Mouse (Mus musculus) midbrain, embryonic 15.5 days (tissue): Measurements from ENCODE around the gene Pik3ap1. TPM values are rescaled to one million over a fixed set of nuclear protein-coding genes. Genes with fewer than 3 reads are reported as not detected.

Source experiments
- ATAC-seq: fragments of 200-750 bp; cut with Nextera tagmentation; replicated peaks from 2 replicates; pipeline ENCODE4 v1.8.0; 2017; ENCODE audit warnings: moderate TSS enrichment
- H3K27ac ChIP-seq: fragments of 300-500 bp; sonication (generic); 2 replicates; pipeline ENCODE4 v1.5.1; 2015; ENCODE audit warnings: mild to moderate bottlenecking, inconsistent platforms
- H3K27me3 ChIP-seq: fragments of 300-500 bp; sonication (generic); replicated peaks from 2 replicates; pipeline ENCODE4 v1.6.1; 2015; ENCODE audit warnings: inconsistent platforms
- H3K36me3 ChIP-seq: fragments of 300-500 bp; sonication (generic); replicated peaks from 2 replicates; pipeline ENCODE4 v1.6.1; 2015; ENCODE audit warnings: inconsistent platforms
- H3K4me1 ChIP-seq: fragments of 300-500 bp; sonication (generic); 2 replicates; pipeline ENCODE4 v1.6.1; 2015; ENCODE audit warnings: inconsistent platforms
- H3K4me2 ChIP-seq: fragments of 300-500 bp; sonication (generic); 2 replicates; pipeline ENCODE4 v1.6.1; 2015; ENCODE audit warnings: inconsistent platforms, mild to moderate bottlenecking, moderate library complexity
- H3K4me3 ChIP-seq: fragments of 300-500 bp; sonication (generic); 2 replicates; pipeline ENCODE4 v1.5.1; 2015; ENCODE audit warnings: mild to moderate bottlenecking, inconsistent platforms
- H3K9ac ChIP-seq: fragments of 300-500 bp; sonication (generic); 2 replicates; pipeline ENCODE4 v1.6.1; 2015; ENCODE audit warnings: mild to moderate bottlenecking, inconsistent platforms
- H3K9me3 ChIP-seq: fragments of 300-500 bp; sonication (generic); 2 replicates; pipeline ENCODE4 v1.6.1; 2016; ENCODE audit warnings: inconsistent platforms
- WGBS: fragments of 180-500 bp; shearing (Covaris S2); methylation state at CpG from one replicate; pipeline ENCODE4 v1.1.7; 2015; ENCODE audit warnings: mixed read lengths; 5-methylcytosine and 5-hydroxymethylcytosine counted together
- polyA plus RNA-seq: library from polyadenylated mRNA; unstranded; fragments of >200 nt; fragmentation: Nextera tagmentation; extraction: Ambion mirVana; gene quantifications from 2 replicates; pipeline ENCODE4 v1.2.1, GENCODE M21; 2015

Pik3ap1 gene
- polyA plus RNA-seq, 1 experiment from 2014 or later = 2.4 TPM

- no peaks in the 10 kb centered on the region for H3K36me3 ChIP-seq
- no peak overlapping the region for H3K9ac ChIP-seq
- peak overlapping the region; percentile 95 for H3K4me2 ChIP-seq
- no peak for ATAC-seq
- H3K4me3 ChIP-seq = peak overlapping the region; percentile 45
- no peaks in the 10 kb centered on the region for H3K9me3 ChIP-seq
- H3K4me1 ChIP-seq = peaks cover 9% of the 10 kb centered on the region; the same call in 1 of the 2 replicates
- peaks cover 18% of the 10 kb centered on the region; the same call in 1 of the 2 replicates for H3K27me3 ChIP-seq
- H3K27ac ChIP-seq = no peak overlapping the region
- WGBS = 12% methylated on average over 12 of the region's 12 CpGs
Observed at GRCm38 (mm10) chr19:41384406-41384851, 473 bp downstream of the Pik3ap1 start.

- WGBS = 80% methylated on average over 3 of the region's 3 CpGs
- Histone ChIP-seq H3K9ac (no peak overlapping the region), H3K4me3 (no peak overlapping the region), H3K4me2 (no peak overlapping the region), H3K36me3 (no peaks in the 10 kb centered on the region), H3K27ac (no peak overlapping the region), H3K4me1 (peaks cover 9% of the 10 kb centered on the region; the same call in 1 of the 2 replicates), H3K9me3 (no peaks in the 10 kb centered on the region), H3K27me3 (peaks cover 18% of the 10 kb centered on the region; the same call in 1 of the 2 replicates)
- no peak for ATAC-seq
Observed at GRCm38 (mm10) chr19:41382391-41382978, 2.4 kb downstream of the Pik3ap1 start.

GRCm38 (mm10) chr19:41381581-41382239, 3.2 kb downstream of the Pik3ap1 start:
- H3K4me1 ChIP-seq = peaks cover 9% of the 10 kb centered on the region; the same call in 1 of the 2 replicates
- H3K4me3 ChIP-seq = no peak overlapping the region
- WGBS = 75% methylated on average over 9 of the region's 9 CpGs
- H3K9me3 ChIP-seq = no peaks in the 10 kb centered on the region
- H3K27ac ChIP-seq = no peak overlapping the region
- ATAC-seq = no peak
- no peak overlapping the region for H3K9ac ChIP-seq
- peaks cover 18% of the 10 kb centered on the region; the same call in 1 of the 2 replicates for H3K27me3 ChIP-seq
- no peak overlapping the region for H3K4me2 ChIP-seq
- H3K36me3 ChIP-seq = no peaks in the 10 kb centered on the region

- Histone ChIP-seq H3K9ac (no peak overlapping the region), H3K27ac (no peak overlapping the region), H3K9me3 (no peaks in the 10 kb centered on the region), H3K27me3 (peaks cover 2% of the 10 kb centered on the region; the same call in 1 of the 2 replicates), H3K4me2 (no peak overlapping the region), H3K4me1 (no peaks in the 10 kb centered on the region), H3K4me3 (no peak overlapping the region), H3K36me3 (no peaks in the 10 kb centered on the region)
- ATAC-seq = no peak
- 89% methylated on average over 3 of the region's 3 CpGs for WGBS
Observed at GRCm38 (mm10) chr19:41379195-41379594, 5.7 kb downstream of the Pik3ap1 start.

GRCm38 (mm10) chr19:41375791-41376190, 9.1 kb downstream of the Pik3ap1 start:
- H3K36me3 ChIP-seq = no peaks in the 10 kb centered on the region
- no peaks in the 10 kb centered on the region for H3K9me3 ChIP-seq
- H3K4me2 ChIP-seq = no peak overlapping the region
- WGBS = 83% methylated on average over 21 of the region's 21 CpGs
- ATAC-seq = no peak
- H3K9ac ChIP-seq = no peak overlapping the region
- no peaks in the 10 kb centered on the region for H3K27me3 ChIP-seq
- no peak overlapping the region for H3K27ac ChIP-seq
- no peaks in the 10 kb centered on the region for H3K4me1 ChIP-seq
- H3K4me3 ChIP-seq = no peak overlapping the region

GRCm38 (mm10) chr19:41375096-41375495, 9.8 kb downstream of the Pik3ap1 start:
- Histone ChIP-seq H3K4me1 (no peaks in the 10 kb centered on the region), H3K9me3 (no peaks in the 10 kb centered on the region), H3K9ac (no peak overlapping the region), H3K4me3 (no peak overlapping the region), H3K4me2 (no peak overlapping the region), H3K27me3 (no peaks in the 10 kb centered on the region), H3K36me3 (no peaks in the 10 kb centered on the region), H3K27ac (no peak overlapping the region)
- no peak for ATAC-seq
- WGBS = 94% methylated on average over 1 of the region's 1 CpGs

- H3K4me2 ChIP-seq = no peak overlapping the region
- WGBS = 95% methylated on average over 5 of the region's 5 CpGs
- H3K36me3 ChIP-seq = no peaks in the 10 kb centered on the region
- no peak overlapping the region for H3K4me3 ChIP-seq
- no peak overlapping the region for H3K9ac ChIP-seq
- no peaks in the 10 kb centered on the region for H3K4me1 ChIP-seq
- H3K27ac ChIP-seq = no peak overlapping the region
- H3K9me3 ChIP-seq = no peaks in the 10 kb centered on the region
- ATAC-seq = no peak
- H3K27me3 ChIP-seq = no peaks in the 10 kb centered on the region
Observed at GRCm38 (mm10) chr19:41374658-41375057, 10.2 kb downstream of the Pik3ap1 start.

- no peak for ATAC-seq
- no peaks in the 10 kb centered on the region for H3K36me3 ChIP-seq
- no peaks in the 10 kb centered on the region for H3K27me3 ChIP-seq
- H3K27ac ChIP-seq = no peak overlapping the region
- no peaks in the 10 kb centered on the region for H3K9me3 ChIP-seq
- no peak overlapping the region for H3K9ac ChIP-seq
- H3K4me1 ChIP-seq = no peaks in the 10 kb centered on the region
- no peak overlapping the region for H3K4me3 ChIP-seq
- 91% methylated on average over 4 of the region's 4 CpGs for WGBS
- no peak overlapping the region for H3K4me2 ChIP-seq
Observed at GRCm38 (mm10) chr19:41372322-41372721, 12.6 kb downstream of the Pik3ap1 start.

GRCm38 (mm10) chr19:41371373-41371772, 13.5 kb downstream of the Pik3ap1 start:
- Histone ChIP-seq H3K27ac (no peak overlapping the region), H3K4me1 (no peaks in the 10 kb centered on the region), H3K4me2 (no peak overlapping the region), H3K4me3 (no peak overlapping the region), H3K36me3 (no peaks in the 10 kb centered on the region), H3K27me3 (no peaks in the 10 kb centered on the region), H3K9ac (no peak overlapping the region), H3K9me3 (no peaks in the 10 kb centered on the region)
- WGBS = 84% methylated on average over 4 of the region's 4 CpGs
- no peak for ATAC-seq

GRCm38 (mm10) chr19:41369557-41370460, 15.1 kb downstream of the Pik3ap1 start:
- H3K27ac ChIP-seq = no peak overlapping the region
- WGBS = 83% methylated on average over 11 of the region's 11 CpGs

GRCm38 (mm10) chr19:41366854-41367517, 17.9 kb downstream of the Pik3ap1 start:
- no peaks in the 10 kb centered on the region for H3K4me1 ChIP-seq
- H3K9me3 ChIP-seq = no peaks in the 10 kb centered on the region
- H3K4me3 ChIP-seq = no peak overlapping the region
- H3K36me3 ChIP-seq = no peaks in the 10 kb centered on the region
- no peak for ATAC-seq
- no peaks in the 10 kb centered on the region for H3K27me3 ChIP-seq
- H3K9ac ChIP-seq = no peak overlapping the region
- H3K27ac ChIP-seq = no peak overlapping the region
- 88% methylated on average over 9 of the region's 9 CpGs for WGBS
- H3K4me2 ChIP-seq = no peak overlapping the region

More at GRCm38 (mm10) chr19:41369557-41370460, 15.1 kb downstream of the Pik3ap1 start:
- Histone ChIP-seq H3K9ac (no peak overlapping the region), H3K4me2 (no peak overlapping the region), H3K9me3 (no peaks in the 10 kb centered on the region), H3K36me3 (no peaks in the 10 kb centered on the region), H3K4me1 (no peaks in the 10 kb centered on the region), H3K4me3 (no peak overlapping the region), H3K27me3 (no peaks in the 10 kb centered on the region)
- no peak for ATAC-seq
